ENCODE assay signal across 9 mouse cellular contexts in genomic region chr11:72136231-72136982, GRCm38 (mm10). TPM values are rescaled to one million over a fixed set of nuclear protein-coding genes. Genes with fewer than 3 reads are reported as not detected.
DNase-seq lines count a peak whose midpoint lies in the region; ATAC-seq lines count a peak whose summit lies in the region.
"Had no signal": no experiment of that assay in that cellular context is flagged by ENCODE, and none has a peak within 500 bp of the region (broad histone marks: within the 10 kb centered on the region; RNA-seq: fewer than 3 reads in every experiment).

No protein-coding gene starts in this region.

- peaks cover 46% of the 10 kb centered on the region for H3K27me3 ChIP-seq in heart, embryonic 14.5 days (ENCODE audit: control insufficient read depth, insufficient read depth, low read length)
- peaks cover 38% of the 10 kb centered on the region for H3K27me3 ChIP-seq in embryonic facial prominence, embryonic 14.5 days (replicated peaks; ENCODE audit: control insufficient read depth, insufficient read depth, low read length)
- H3K27me3 ChIP-seq in limb, embryonic 10.5 days (ENCODE audit: low read depth, poor library complexity, severe bottlenecking): peaks cover 82% of the 10 kb centered on the region
- peaks cover 35% of the 10 kb centered on the region for H3K27me3 ChIP-seq in midbrain, embryonic 15.5 days (replicated peaks)

- 49% methylated on average over 11 of the region's 11 CpGs for whole genome bisulfite sequencing in heart, embryonic 14.5 days
- whole genome bisulfite sequencing in embryonic facial prominence, embryonic 14.5 days: 30% methylated on average over 11 of the region's 11 CpGs
- WGBS in limb, embryonic 10.5 days: 20% methylated on average over 11 of the region's 11 CpGs
- 24% methylated on average over 11 of the region's 11 CpGs for WGBS in midbrain, embryonic 15.5 days

- H3K9me3 ChIP-seq in heart, embryonic 14.5 days (ENCODE audit: control insufficient read depth, low read length): no peaks in the 10 kb centered on the region
- no peaks in the 10 kb centered on the region for H3K9me3 ChIP-seq in embryonic facial prominence, embryonic 14.5 days (ENCODE audit: control insufficient read depth, low read length)
- H3K9me3 ChIP-seq in limb, embryonic 10.5 days (replicated peaks): no peaks in the 10 kb centered on the region
- no peaks in the 10 kb centered on the region for H3K9me3 ChIP-seq in midbrain, embryonic 15.5 days

- H3K27ac ChIP-seq in heart, embryonic 14.5 days (replicated peaks in 1 of 2; ENCODE audit: control insufficient read depth in 1 of 2, insufficient read depth in 1 of 2, low read depth in 2 of 2, low read length in 2 of 2): no peak overlapping the region
- no peak overlapping the region for H3K27ac ChIP-seq in embryonic facial prominence, embryonic 14.5 days (replicated peaks; ENCODE audit: low read depth, low read length)
- no peak overlapping the region for H3K27ac ChIP-seq in limb, embryonic 10.5 days
- H3K27ac ChIP-seq in midbrain, embryonic 15.5 days: no peak overlapping the region

- peaks cover 17 to 19% of the 10 kb centered on the region in 2 experiments for H3K4me1 ChIP-seq in heart, embryonic 14.5 days (ENCODE audit: control insufficient read depth in 2 of 2, insufficient read depth in 2 of 2, low read length in 2 of 2)
- H3K4me1 ChIP-seq in embryonic facial prominence, embryonic 14.5 days (ENCODE audit: control insufficient read depth, insufficient read depth, low read length): peaks cover 17% of the 10 kb centered on the region
- H3K4me1 ChIP-seq in limb, embryonic 10.5 days: peaks cover 25% of the 10 kb centered on the region
- peaks cover 27% of the 10 kb centered on the region for H3K4me1 ChIP-seq in midbrain, embryonic 15.5 days

- peak overlapping the region; percentile 71; the same call in 1 of the 2 replicates for H3K9ac ChIP-seq in heart, embryonic 14.5 days (ENCODE audit: low read length)
- peak overlapping the region; percentile 76 for H3K9ac ChIP-seq in embryonic facial prominence, embryonic 14.5 days (ENCODE audit: low read depth, low read length)
- H3K9ac ChIP-seq in midbrain, embryonic 15.5 days: peak overlapping the region; percentile 68

- no peak for DNase-seq in heart, adult 8-10 months (ENCODE audit: low spot score)
- no peak for DNase-seq in embryonic facial prominence, embryonic 14.5 days (ENCODE audit: low spot score)
- no peak for DNase-seq in limb, embryonic 10.5 days (ENCODE audit: low spot score)
- DNase-seq in spleen, postnatal 36 days (ENCODE audit: low spot score in 2 of 2): no peak
- no peak for DNase-seq in MN1 (ENCODE audit: low spot score)
- no peak for DNase-seq in adrenal gland, adult (ENCODE audit: inconsistent age in 2 of 2, low spot score in 1 of 2)

- no peaks in the 10 kb centered on the region for H3K36me3 ChIP-seq in heart, embryonic 14.5 days (ENCODE audit: control insufficient read depth, insufficient read depth, low read length)
- no peaks in the 10 kb centered on the region for H3K36me3 ChIP-seq in embryonic facial prominence, embryonic 14.5 days (ENCODE audit: control insufficient read depth, insufficient read depth, low read length)
- no peaks in the 10 kb centered on the region for H3K36me3 ChIP-seq in limb, embryonic 10.5 days
- H3K36me3 ChIP-seq in midbrain, embryonic 15.5 days (replicated peaks): no peaks in the 10 kb centered on the region
- H3K36me3 ChIP-seq: G1E had no signal

- ATAC-seq in heart, embryonic 14.5 days (ENCODE audit: insufficient number of reproducible peaks, insufficient read depth, low FRiP score, low read depth): no peak
- no peak for ATAC-seq in embryonic facial prominence, embryonic 14.5 days (ENCODE audit: low read depth)
- ATAC-seq in midbrain, embryonic 15.5 days (replicated peaks): no peak

- peak overlapping the region; percentile 96 for H3K4me2 ChIP-seq in heart, embryonic 14.5 days (ENCODE audit: low read length)
- peak overlapping the region; percentile 97 for H3K4me2 ChIP-seq in embryonic facial prominence, embryonic 14.5 days (ENCODE audit: low read depth, low read length)
- peak overlapping the region; percentile 87 for H3K4me2 ChIP-seq in midbrain, embryonic 15.5 days

- H3K4me3 ChIP-seq in heart, embryonic 14.5 days (ENCODE audit: control insufficient read depth in 1 of 2, insufficient read depth in 1 of 2, low read depth in 1 of 2, low read length in 2 of 2): peak overlapping the region in 1 of 2 experiments; percentile 56; a peak in 3 of 4 replicates
- H3K4me3 ChIP-seq in embryonic facial prominence, embryonic 14.5 days (ENCODE audit: low read depth, low read length): peak overlapping the region; percentile 61
- H3K4me3 ChIP-seq in limb, embryonic 10.5 days: peak overlapping the region; percentile 70
- H3K4me3 ChIP-seq in midbrain, embryonic 15.5 days: peak overlapping the region; percentile 59

RNA-seq across cellular contexts. Expression of gene Pitpnm3, which starts 0.8 kb away (rescaled TPM):
- polyA plus RNA-seq in heart, embryonic 14.5 days (2014; fragmentation: Nextera tagmentation; extraction: Ambion mirVana): 0.26 and 0.39 TPM in 2 replicates
- total RNA-seq in heart, adult 8-10 months (2022): 1 to 10 TPM; 1.1 to 2.1 (median 1.9) TPM
- polyA plus RNA-seq in embryonic facial prominence, embryonic 14.5 days (2014; fragmentation: Nextera tagmentation; extraction: Ambion mirVana): 0.89 and 0.96 TPM in 2 replicates
- polyA plus RNA-seq in limb, embryonic 10.5 days (2016; fragmentation: Nextera tagmentation; extraction: Ambion mirVana): 0.03 and 0.04 TPM in 2 replicates
- 4.8 and 5.3 TPM in 2 replicates for polyA plus RNA-seq in midbrain, embryonic 15.5 days (2015; fragmentation: Nextera tagmentation; extraction: Ambion mirVana)
